In genomic region chr6:87502411-87502810, GRCm38 (mm10) we compare ENCODE assay signal across 12 mouse cellular contexts. TPM values are rescaled to one million over a fixed set of nuclear protein-coding genes. Genes with fewer than 3 reads are reported as not detected.
DNase-seq lines count a peak whose midpoint lies in the region; ATAC-seq lines count a peak whose summit lies in the region.
"Had no signal": no experiment of that assay in that cellular context is flagged by ENCODE, and none has a peak within 500 bp of the region (broad histone marks: within the 10 kb centered on the region; RNA-seq: fewer than 3 reads in every experiment).

No protein-coding gene starts in this region.

- H3K27ac ChIP-seq in hindbrain, embryonic 11.5 days (ENCODE audit: low read depth, low read length), result no peak overlapping the region
- H3K27ac ChIP-seq: heart, adult 2 months; limb, embryonic 13.5 days had no signal

- H3K27me3 ChIP-seq in hindbrain, embryonic 11.5 days (ENCODE audit: control insufficient read depth, insufficient read depth, low read length), result no peaks in the 10 kb centered on the region
- H3K27me3 ChIP-seq: limb, embryonic 13.5 days had no signal

- peak; percentile 92 for DNase-seq in 416B (ENCODE audit: low read depth)
- peak; percentile 67 for DNase-seq in CD4-positive, CD25-positive, alpha-beta regulatory T cell, adult 2 months (ENCODE audit: low read depth, low spot score)
- peak; percentile 17 to 39 for DNase-seq in thymus, adult 18-20 months
- no peak for DNase-seq in kidney, adult 11 months
- no peak for DNase-seq in adrenal gland, adult (ENCODE audit: inconsistent age in 2 of 2, low spot score in 1 of 2)
- no peak for DNase-seq in hindbrain, embryonic 11.5 days (ENCODE audit: low spot score)
- DNase-seq: cerebellum, adult 2 months; heart, postnatal 14 days; kidney, postnatal 14 days had no signal

- ATAC-seq in inflammation-experienced regulatory T-cells, adult 6 months, result peak; percentile 53
- no peak for ATAC-seq in hindbrain, embryonic 11.5 days (ENCODE audit: low FRiP score)

- no peak overlapping the region for H3K9ac ChIP-seq in hindbrain, embryonic 11.5 days (ENCODE audit: low read depth, low read length)
- H3K9ac ChIP-seq: limb, embryonic 13.5 days had no signal

- H3K36me3 ChIP-seq in hindbrain, embryonic 11.5 days (ENCODE audit: control insufficient read depth, insufficient read depth, low read length), result no peaks in the 10 kb centered on the region
- H3K36me3 ChIP-seq: limb, embryonic 13.5 days had no signal

- no peaks in the 10 kb centered on the region for H3K9me3 ChIP-seq in hindbrain, embryonic 11.5 days (ENCODE audit: control insufficient read depth, low read length)
- H3K9me3 ChIP-seq: limb, embryonic 13.5 days had no signal

- H3K4me1 ChIP-seq in hindbrain, embryonic 11.5 days (replicated peaks; ENCODE audit: control insufficient read depth, insufficient read depth, low read length), result no peaks in the 10 kb centered on the region

- H3K4me2 ChIP-seq in hindbrain, embryonic 11.5 days (replicated peaks; ENCODE audit: low read depth, low read length), result no peak overlapping the region
- H3K4me2 ChIP-seq: limb, embryonic 13.5 days had no signal

- WGBS in hindbrain, embryonic 11.5 days, result 68% methylated on average over 6 of the region's 6 CpGs

- H3K4me3 ChIP-seq in hindbrain, embryonic 11.5 days (ENCODE audit: low read depth, low read length), result no peak overlapping the region
- H3K4me3 ChIP-seq: heart, adult 2 months; limb, embryonic 13.5 days had no signal

RNA-seq across cellular contexts. Expression of gene Arhgap25, which starts 30.6 kb away (rescaled TPM):
- 100 to 1,000 TPM in 2 of 3 experiments, 10 to 100 TPM in 1; 77.8 to 111 (median 105) TPM for polyA plus RNA-seq in inflammation-experienced regulatory T-cells, adult 6 months (2017; shearing (Covaris generic))
- 2.6 and 3.2 TPM in 2 replicates for polyA plus RNA-seq in hindbrain, embryonic 11.5 days (2014; fragmentation: Nextera tagmentation; extraction: Ambion mirVana)

Comparison
In these comparisons a context has a peak if more than half of its experiments do, and no peak if none do; other contexts are left out.
1. DNase-seq: peak in 416B (single experiment), CD4-positive, CD25-positive, alpha-beta regulatory T cell, adult 2 months (single experiment) and thymus, adult 18-20 months (2 of 2); none in kidney, adult 11 months (single experiment), adrenal gland, adult (0 of 2) and hindbrain, embryonic 11.5 days (single experiment).
2. RNA of gene Arhgap25, which starts 30.6 kb away (polyA plus RNA-seq): 77.8 to 111 TPM in inflammation-experienced regulatory T-cells, adult 6 months; 2.6 to 3.2 TPM in hindbrain, embryonic 11.5 days; every median in the first group is over 10 times any median in the second.